Mouse (Mus musculus): ENCODE measurements around the gene Gm20517. TPM values are rescaled to one million over a fixed set of nuclear protein-coding genes. Genes with fewer than 3 reads are reported as not detected.

The Gm20517 gene
- polyA plus RNA-seq, 1 experiment from 2014 or later, result 1.1 TPM

DNA sequence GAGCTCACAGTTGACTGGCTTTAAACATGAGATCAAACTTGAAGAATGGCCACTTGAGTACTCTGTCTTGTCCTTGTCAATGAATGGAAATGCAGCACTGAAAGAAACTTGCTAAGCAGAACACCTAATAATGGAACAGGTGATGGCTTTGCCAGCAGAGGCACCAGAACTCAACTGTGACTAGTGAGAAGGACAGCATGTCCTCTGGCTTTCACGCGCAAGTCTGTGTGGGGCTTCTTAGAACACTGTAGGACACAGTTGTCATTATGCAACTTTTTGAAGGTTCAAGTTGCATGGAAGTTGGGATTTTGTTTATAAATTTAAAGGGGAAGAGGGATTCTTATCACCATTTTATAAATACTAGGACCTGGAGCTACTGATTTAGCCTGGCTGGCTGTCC, 13.7 kb downstream of the Gm20517 start:
- no peak overlapping the region for H3K27ac ChIP-seq (replicated peaks)
- H3K27me3 ChIP-seq (ENCODE audit: control insufficient read depth, insufficient read depth, low read length), result no peaks in the 10 kb centered on the region
- ATAC-seq (ENCODE audit: low FRiP score, low TSS enrichment) (no peak), DNase-seq (ENCODE audit: low spot score) (no peak)
- H3K36me3 ChIP-seq (ENCODE audit: control insufficient read depth, insufficient read depth, low read length), result peaks cover 22% of the 10 kb centered on the region
- no peaks in the 10 kb centered on the region for H3K4me1 ChIP-seq (replicated peaks; ENCODE audit: control insufficient read depth, insufficient read depth)
- TF ChIP-seq CTCF (IDR thresholded peaks at IDR 0.05; ENCODE audit: low read depth), result no peak
- TF ChIP-seq EP300 (optimal IDR thresholded peaks at IDR 0.05), result no peak
- H3K4me2 ChIP-seq (replicated peaks; ENCODE audit: low read depth), result no peak overlapping the region
- H3K9ac ChIP-seq (ENCODE audit: low read length), result no peak overlapping the region
- no peak overlapping the region for H3K4me3 ChIP-seq (ENCODE audit: low read depth, low read length)
- H3K9me3 ChIP-seq (ENCODE audit: control insufficient read depth, low read length), result no peaks in the 10 kb centered on the region
- WGBS, result 97% methylated on average over 2 of the region's 2 CpGs

DNA sequence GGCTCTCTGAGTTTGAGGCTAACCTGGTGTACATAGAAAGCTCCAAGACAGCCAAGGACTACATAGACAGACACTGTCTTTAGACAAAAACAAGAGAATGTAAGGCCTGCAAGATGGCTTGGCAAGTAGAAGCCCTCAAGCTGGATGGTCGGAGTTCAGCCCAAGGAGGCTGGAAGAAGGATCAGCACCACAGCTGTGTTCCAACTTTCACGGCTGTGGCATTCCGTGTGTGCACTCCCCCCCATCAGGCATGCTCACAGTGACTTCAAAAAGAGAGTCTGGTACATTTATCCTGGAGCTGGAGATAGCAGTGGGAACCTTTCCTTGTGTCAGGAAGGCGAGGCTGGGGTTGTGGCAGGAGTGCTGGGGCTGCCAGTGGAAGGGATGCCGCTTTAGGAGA, 14.6 kb downstream of the Gm20517 start:
- H3K4me2 ChIP-seq (replicated peaks; ENCODE audit: low read depth), result no peak overlapping the region
- H3K9me3 ChIP-seq (ENCODE audit: control insufficient read depth, low read length), result no peaks in the 10 kb centered on the region
- 81% methylated on average over 5 of the region's 5 CpGs for WGBS
- no peak overlapping the region for H3K27ac ChIP-seq (replicated peaks)
- ATAC-seq (ENCODE audit: low FRiP score, low TSS enrichment), result no peak
- peaks cover 22% of the 10 kb centered on the region for H3K36me3 ChIP-seq (ENCODE audit: control insufficient read depth, insufficient read depth, low read length)
- no peaks in the 10 kb centered on the region for H3K27me3 ChIP-seq (ENCODE audit: control insufficient read depth, insufficient read depth, low read length)
- TF ChIP-seq CTCF (IDR thresholded peaks at IDR 0.05; ENCODE audit: low read depth), result no peak
- no peak for TF ChIP-seq EP300 (optimal IDR thresholded peaks at IDR 0.05)
- H3K4me1 ChIP-seq (replicated peaks; ENCODE audit: control insufficient read depth, insufficient read depth), result peaks cover 3% of the 10 kb centered on the region; the same call in 1 of the 2 replicates
- DNase-seq (ENCODE audit: low spot score), result no peak
- H3K9ac ChIP-seq (ENCODE audit: low read length), result no peak overlapping the region
- H3K4me3 ChIP-seq (ENCODE audit: low read depth, low read length), result no peak overlapping the region

- no peak overlapping the region for H3K4me3 ChIP-seq (ENCODE audit: low read depth, low read length)
- H3K9ac ChIP-seq (ENCODE audit: low read length), result no peak overlapping the region
- TF ChIP-seq CTCF (IDR thresholded peaks at IDR 0.05; ENCODE audit: low read depth) (peak; percentile 46), EP300 (optimal IDR thresholded peaks at IDR 0.05) (no peak)
Observed at GRCm38 (mm10) chr17:47627791-47628190, 16.4 kb downstream of the Gm20517 start.

DNA sequence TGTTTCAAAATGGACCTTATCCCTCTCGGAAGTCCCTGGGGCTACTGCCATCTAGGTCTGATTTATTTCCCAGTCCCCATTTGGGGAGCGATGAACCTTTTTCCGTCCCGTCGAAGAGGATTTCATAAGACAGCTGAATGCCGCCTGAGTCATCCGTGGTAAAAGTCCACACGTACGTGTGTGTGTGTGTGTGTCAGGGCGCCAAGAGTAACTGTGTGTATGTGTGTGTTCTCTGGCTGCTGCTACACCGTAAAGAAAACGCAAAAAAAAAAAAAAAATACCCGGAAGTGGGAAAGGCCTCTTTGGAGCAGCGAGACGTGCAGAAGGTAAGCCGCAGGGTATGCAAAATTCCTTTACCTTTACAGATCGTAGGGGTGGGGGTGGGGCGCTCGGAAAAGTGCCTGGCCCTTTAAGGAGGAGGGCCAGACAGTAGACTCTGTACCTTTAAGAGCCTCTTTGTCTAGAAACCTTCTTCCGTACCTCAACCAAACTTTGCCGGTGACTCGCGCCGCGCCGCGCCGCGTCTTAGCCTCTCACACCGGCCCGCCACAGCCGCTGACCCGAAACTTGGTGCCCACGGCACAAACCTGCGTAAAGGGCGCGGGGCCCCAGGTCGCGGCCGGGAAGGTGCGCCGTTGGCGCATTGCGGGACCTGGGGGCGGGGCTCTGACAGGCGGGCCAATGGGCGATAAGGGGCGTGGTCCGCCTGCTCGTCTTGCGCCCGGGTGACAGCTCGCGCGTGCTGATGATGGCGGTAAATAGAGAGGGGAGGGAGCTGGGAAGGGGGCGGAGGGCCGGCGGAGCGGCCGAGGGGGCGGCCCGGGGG, 17.7 kb downstream of the Gm20517 start:
- peaks cover 9% of the 10 kb centered on the region; the same call in 1 of the 2 replicates for H3K36me3 ChIP-seq (ENCODE audit: control insufficient read depth, insufficient read depth, low read length)
- WGBS, result under 1% methylated on average over 60 of the region's 63 CpGs
- H3K27me3 ChIP-seq (ENCODE audit: control insufficient read depth, insufficient read depth, low read length), result no peaks in the 10 kb centered on the region
- H3K9me3 ChIP-seq (ENCODE audit: control insufficient read depth, low read length), result no peaks in the 10 kb centered on the region
- peaks cover 3% of the 10 kb centered on the region; the same call in 1 of the 2 replicates for H3K4me1 ChIP-seq (replicated peaks; ENCODE audit: control insufficient read depth, insufficient read depth)
- ATAC-seq (ENCODE audit: low FRiP score, low TSS enrichment), result peak; percentile 93
- peak overlapping the region; percentile 98 for H3K4me2 ChIP-seq (replicated peaks; ENCODE audit: low read depth)
- peak overlapping the region; percentile 79 for H3K4me3 ChIP-seq (ENCODE audit: low read depth, low read length)
- no peak for TF ChIP-seq CTCF (IDR thresholded peaks at IDR 0.05; ENCODE audit: low read depth)
- TF ChIP-seq EP300 (optimal IDR thresholded peaks at IDR 0.05), result peak; percentile 34
- DNase-seq (ENCODE audit: low spot score), result peak; percentile 97
- peak overlapping the region; percentile 68 for H3K9ac ChIP-seq (ENCODE audit: low read length)
- H3K27ac ChIP-seq (replicated peaks), result peak overlapping the region; percentile 93

More at GRCm38 (mm10) chr17:47627791-47628190, 16.4 kb downstream of the Gm20517 start:
- DNase-seq (ENCODE audit: low spot score) (no peak), ATAC-seq (ENCODE audit: low FRiP score, low TSS enrichment) (no peak)
- Histone ChIP-seq H3K4me1 (replicated peaks; ENCODE audit: control insufficient read depth, insufficient read depth) (peaks cover 3% of the 10 kb centered on the region; the same call in 1 of the 2 replicates), H3K27ac (replicated peaks) (no peak overlapping the region; the same call in 1 of the 2 replicates), H3K4me2 (replicated peaks; ENCODE audit: low read depth) (no peak overlapping the region), H3K36me3 (ENCODE audit: control insufficient read depth, insufficient read depth, low read length) (peaks cover 15% of the 10 kb centered on the region; the same call in 1 of the 2 replicates), H3K27me3 (ENCODE audit: control insufficient read depth, insufficient read depth, low read length) (no peaks in the 10 kb centered on the region), H3K9me3 (ENCODE audit: control insufficient read depth, low read length) (no peaks in the 10 kb centered on the region)
- 69% methylated on average over 2 of the region's 2 CpGs for WGBS

- no peaks in the 10 kb centered on the region for H3K27me3 ChIP-seq (ENCODE audit: control insufficient read depth, insufficient read depth, low read length)
- DNase-seq (ENCODE audit: low spot score) (no peak), ATAC-seq (ENCODE audit: low FRiP score, low TSS enrichment) (peak; percentile 39)
- H3K4me3 ChIP-seq (ENCODE audit: low read depth, low read length), result peak overlapping the region; percentile 79
- peak overlapping the region; percentile 68 for H3K9ac ChIP-seq (ENCODE audit: low read length)
- under 1% methylated on average over 60 of the region's 61 CpGs for WGBS
- H3K36me3 ChIP-seq (ENCODE audit: control insufficient read depth, insufficient read depth, low read length), result peaks cover 8% of the 10 kb centered on the region; the same call in 1 of the 2 replicates
- H3K9me3 ChIP-seq (ENCODE audit: control insufficient read depth, low read length), result no peaks in the 10 kb centered on the region
- H3K4me2 ChIP-seq (replicated peaks; ENCODE audit: low read depth), result peak overlapping the region; percentile 98
- H3K27ac ChIP-seq (replicated peaks), result peak overlapping the region; percentile 93
- H3K4me1 ChIP-seq (replicated peaks; ENCODE audit: control insufficient read depth, insufficient read depth), result peaks cover 3% of the 10 kb centered on the region; the same call in 1 of the 2 replicates
- TF ChIP-seq EP300 (optimal IDR thresholded peaks at IDR 0.05) (no peak), CTCF (IDR thresholded peaks at IDR 0.05; ENCODE audit: low read depth) (peak; percentile 21; the same call in 1 of the 2 replicates)
Observed at GRCm38 (mm10) chr17:47629717-47630677, 18.6 kb downstream of the Gm20517 start.

Data from stomach, postnatal 0 days (tissue).